Mouse (Mus musculus): ENCODE results near the gene Gm49711.

DNA sequence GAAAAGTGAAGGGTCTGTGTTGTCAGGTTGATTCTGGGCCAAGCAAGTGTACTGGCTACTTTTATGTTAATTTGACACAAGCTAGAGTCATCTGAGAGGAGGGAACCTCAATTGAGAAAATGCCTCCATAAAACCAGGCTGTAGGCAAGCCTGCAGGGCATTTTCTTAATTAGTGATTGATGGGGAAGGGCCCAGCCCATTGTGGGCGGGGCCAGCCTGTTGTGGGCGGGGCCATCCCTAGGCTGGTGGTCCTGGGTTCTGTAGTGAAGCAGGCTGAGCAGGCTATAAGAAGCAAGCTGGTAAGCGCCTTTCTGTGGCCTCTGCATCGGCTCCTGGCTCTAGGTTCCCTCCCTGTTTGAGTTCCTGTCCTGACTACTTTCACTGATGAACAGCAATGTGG lies 69.1 kb downstream of the Gm49711 start:
- no peak for TF ChIP-seq CEBPB (IDR thresholded peaks at IDR 0.05; ENCODE audit: insufficient read depth, poor library complexity, severe bottlenecking)
- no peak for TF ChIP-seq POLR2A (IDR thresholded peaks at IDR 0.05; ENCODE audit: insufficient read length, low read depth)
- TF ChIP-seq MYOG (IDR thresholded peaks at IDR 0.05; ENCODE audit: control insufficient read depth in 1 of 3, insufficient read depth in 1 of 3, insufficient read length in 2 of 3, low read depth in 2 of 3): no peak
- TF ChIP-seq TCF12 (IDR thresholded peaks at IDR 0.05; ENCODE audit: insufficient read depth, poor library complexity, severe bottlenecking): no peak

All from myocyte (in vitro differentiated cells).